Mouse (Mus musculus) liver, embryonic 14.5 days (tissue): ENCODE measurements around the gene Gfy.

ENCODE experiments used
- CTCF ChIP-seq: IDR thresholded peaks from 2 replicates; pipeline ENCODE4 v1.5.1; 2016; ENCODE audit warnings: antibody characterized with exemption, low read depth, control low read depth
- EP300 ChIP-seq: IDR thresholded peaks from 2 replicates; pipeline ENCODE4 v1.6.1; 2016; ENCODE audit warnings: antibody characterized with exemption, low read depth

- TF ChIP-seq CTCF (peak; percentile 80), EP300 (no peak)
These were observed 19.1 kb upstream of the Gfy start for GRCm38 (mm10) chr7:45198435-45198834.
